Mouse (Mus musculus): Measurements from ENCODE around the gene Mttp. TPM values are rescaled to one million over a fixed set of nuclear protein-coding genes. Genes with fewer than 3 reads are reported as not detected.

Gene Mttp
- polyA plus RNA-seq, 1 experiment from 2014 or later: 228 TPM

DNA sequence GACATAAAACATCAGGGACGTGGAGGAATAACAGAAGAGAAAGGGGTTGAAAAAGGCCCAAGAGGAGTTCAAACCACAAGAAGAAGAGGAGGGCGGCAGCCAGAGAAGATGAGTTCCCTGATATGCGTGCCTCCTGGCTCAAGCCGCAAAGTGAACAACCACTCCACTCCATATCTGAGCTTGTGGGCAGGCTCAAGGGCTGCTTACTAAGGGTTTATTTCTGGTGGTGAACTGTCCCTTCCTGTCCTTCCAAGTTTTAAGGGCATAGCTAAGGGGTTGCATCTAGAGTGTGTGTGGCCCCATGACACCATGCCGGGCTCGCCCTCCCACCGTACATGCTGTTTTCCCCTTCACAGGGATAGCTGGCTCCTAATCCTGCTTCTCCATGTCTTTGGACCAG lies 84.3 kb downstream of the Mttp start:
- no peak overlapping the region for H3K9ac ChIP-seq
- ATAC-seq: no peak
- no peak overlapping the region for H3K27ac ChIP-seq
- H3K4me3 ChIP-seq (replicated peaks): no peak overlapping the region
- no peak overlapping the region for H3K4me2 ChIP-seq (replicated peaks)
- no peaks in the 10 kb centered on the region for H3K9me3 ChIP-seq
- no peaks in the 10 kb centered on the region for H3K36me3 ChIP-seq
- 90% methylated on average over 7 of the region's 7 CpGs for WGBS
- H3K4me1 ChIP-seq (replicated peaks): peaks cover 12% of the 10 kb centered on the region
- H3K27me3 ChIP-seq (replicated peaks): no peaks in the 10 kb centered on the region

DNA sequence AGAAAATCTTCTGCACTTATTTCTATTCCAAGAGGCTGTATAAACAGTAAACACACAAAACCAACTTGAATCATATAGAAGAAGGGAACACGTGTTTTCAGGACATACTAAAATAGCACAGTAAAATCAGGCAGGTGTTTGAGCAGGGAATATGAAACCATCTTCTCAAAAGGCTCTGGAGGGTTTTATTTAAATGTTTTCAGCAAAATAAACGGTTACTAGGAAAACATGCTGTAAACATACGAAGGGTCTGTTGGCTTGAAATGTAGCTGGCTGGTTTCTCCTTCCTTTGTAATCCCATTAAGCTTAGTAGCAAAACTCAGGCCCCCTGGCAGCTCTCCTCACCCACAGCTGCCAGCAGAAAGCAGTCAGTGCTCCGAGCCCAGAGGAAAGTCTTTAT lies 86.5 kb downstream of the Mttp start:
- H3K4me1 ChIP-seq (replicated peaks): 0 out of 2 replicates have a peak, but pooled peaks cover 8% of the 10 kb centered on the region
- H3K9me3 ChIP-seq: no peaks in the 10 kb centered on the region
- H3K4me3 ChIP-seq (replicated peaks): no peak overlapping the region
- no peak overlapping the region for H3K9ac ChIP-seq
- H3K36me3 ChIP-seq: no peaks in the 10 kb centered on the region
- 52% methylated on average over 4 of the region's 4 CpGs for WGBS
- no peak overlapping the region for H3K27ac ChIP-seq
- no peak for ATAC-seq
- H3K27me3 ChIP-seq (replicated peaks): no peaks in the 10 kb centered on the region
- no peak overlapping the region for H3K4me2 ChIP-seq (replicated peaks)

DNA sequence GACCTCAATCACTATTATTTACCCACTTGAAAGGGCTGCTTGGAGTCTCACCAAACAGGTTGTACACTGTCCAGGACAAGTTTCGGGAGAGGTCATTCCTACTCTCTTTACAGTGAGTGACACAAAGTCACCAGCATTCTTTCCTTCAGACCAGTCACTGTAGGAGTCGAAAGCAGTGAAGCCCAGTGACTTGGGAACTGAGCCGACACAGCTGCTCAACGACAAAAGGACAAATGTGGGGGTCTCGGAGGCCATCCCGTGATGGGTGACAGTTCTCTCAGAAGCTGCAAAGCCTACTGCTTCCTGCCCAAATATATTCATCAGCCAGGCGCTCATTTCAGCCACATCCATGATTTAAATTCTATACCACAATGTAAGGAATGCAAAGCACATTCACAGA lies 87.8 kb downstream of the Mttp start:
- H3K9ac ChIP-seq: no peak overlapping the region
- no peaks in the 10 kb centered on the region for H3K9me3 ChIP-seq
- no peak for ATAC-seq
- no peak overlapping the region for H3K4me3 ChIP-seq (replicated peaks)
- H3K27ac ChIP-seq: no peak overlapping the region
- no peak overlapping the region for H3K4me2 ChIP-seq (replicated peaks)
- H3K36me3 ChIP-seq: no peaks in the 10 kb centered on the region
- no peaks in the 10 kb centered on the region for H3K27me3 ChIP-seq (replicated peaks)
- WGBS: 64% methylated on average over 7 of the region's 7 CpGs
- H3K4me1 ChIP-seq (replicated peaks): 0 out of 2 replicates have a peak, but pooled peaks cover 9% of the 10 kb centered on the region

DNA sequence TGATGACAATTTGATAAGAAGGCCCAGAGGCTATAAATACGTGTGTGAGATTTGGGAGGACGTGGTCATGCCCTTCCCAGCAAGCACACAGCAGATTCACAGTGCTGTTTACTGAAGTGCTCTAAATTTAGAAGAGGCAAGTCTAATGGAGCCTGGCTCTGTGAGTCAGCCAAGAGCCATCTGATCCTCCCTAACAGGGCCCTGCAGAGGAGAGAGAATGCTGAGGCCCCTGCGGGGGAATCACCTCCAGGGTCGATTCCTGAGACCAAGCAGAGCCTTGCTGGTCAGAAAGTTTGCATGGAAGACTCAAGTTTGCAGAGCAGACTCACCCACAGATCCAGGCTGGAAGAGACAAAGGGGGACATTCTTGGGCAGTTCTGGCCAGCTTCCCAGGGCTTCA lies 90.8 kb downstream of the Mttp start:
- H3K27ac ChIP-seq: peak overlapping the region; percentile 66
- H3K4me1 ChIP-seq (replicated peaks): 0 out of 2 replicates have a peak, but pooled peaks cover 9% of the 10 kb centered on the region
- H3K9me3 ChIP-seq: no peaks in the 10 kb centered on the region
- no peaks in the 10 kb centered on the region for H3K36me3 ChIP-seq
- no peaks in the 10 kb centered on the region for H3K27me3 ChIP-seq (replicated peaks)
- H3K9ac ChIP-seq: no peak overlapping the region
- peak; percentile 87 for ATAC-seq
- 10% methylated on average over 4 of the region's 4 CpGs for WGBS
- H3K4me2 ChIP-seq (replicated peaks): 0 out of 2 replicates have a peak overlapping the region, but pooled peaks have one; percentile 0
- H3K4me3 ChIP-seq (replicated peaks): no peak overlapping the region

DNA sequence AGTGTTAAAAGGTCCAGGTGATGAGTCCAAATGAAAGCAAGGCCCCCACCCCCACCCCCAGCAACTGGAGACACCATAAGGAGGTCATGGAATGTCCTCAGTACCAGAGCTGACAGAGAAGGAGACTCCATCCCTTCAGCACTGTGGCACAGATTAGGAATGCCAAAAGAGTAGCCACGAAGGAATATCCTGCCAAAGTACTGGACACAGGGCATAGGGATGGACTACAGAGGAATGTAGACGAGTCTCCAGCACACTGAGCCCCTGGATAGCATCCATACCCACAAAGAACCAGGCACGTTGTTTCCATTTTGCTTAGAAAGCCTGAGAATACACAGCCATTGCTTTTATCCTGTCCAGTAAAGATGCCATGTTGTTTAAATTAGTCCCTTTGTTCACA lies 93.3 kb downstream of the Mttp start:
- H3K4me3 ChIP-seq (replicated peaks): no peak overlapping the region
- no peak for ATAC-seq
- no peak overlapping the region for H3K27ac ChIP-seq
- H3K36me3 ChIP-seq: no peaks in the 10 kb centered on the region
- H3K9ac ChIP-seq: no peak overlapping the region
- no peaks in the 10 kb centered on the region for H3K9me3 ChIP-seq
- WGBS: 80% methylated on average over 3 of the region's 3 CpGs
- no peak overlapping the region for H3K4me2 ChIP-seq (replicated peaks)
- no peaks in the 10 kb centered on the region for H3K27me3 ChIP-seq (replicated peaks)
- 0 out of 2 replicates have a peak, but pooled peaks cover 9% of the 10 kb centered on the region for H3K4me1 ChIP-seq (replicated peaks)

DNA sequence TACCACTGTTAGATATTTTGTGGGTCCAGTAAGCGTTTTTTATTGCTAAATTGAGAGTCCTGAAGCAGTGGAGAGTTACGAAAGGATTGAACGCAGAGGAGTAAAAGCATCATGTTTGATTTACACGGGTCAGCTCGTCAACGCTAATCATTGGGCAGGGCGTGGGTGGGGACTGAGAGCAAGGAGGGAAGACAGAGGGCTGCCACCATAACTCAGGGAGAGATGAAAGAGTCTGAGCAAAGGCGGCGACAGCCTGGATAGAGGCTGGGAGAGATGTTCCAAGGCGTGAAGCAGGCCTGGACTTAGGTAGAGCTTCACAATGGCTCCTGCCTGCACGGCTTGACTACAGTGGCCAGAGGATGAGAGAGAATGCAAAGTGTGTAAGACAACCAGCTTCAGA lies 94.0 kb downstream of the Mttp start:
- H3K4me1 ChIP-seq (replicated peaks): 0 out of 2 replicates have a peak, but pooled peaks cover 9% of the 10 kb centered on the region
- 50% methylated on average over 11 of the region's 11 CpGs for WGBS
- no peaks in the 10 kb centered on the region for H3K9me3 ChIP-seq
- no peak overlapping the region for H3K9ac ChIP-seq
- H3K27ac ChIP-seq: no peak overlapping the region
- no peak for ATAC-seq
- H3K4me2 ChIP-seq (replicated peaks): no peak overlapping the region
- H3K4me3 ChIP-seq (replicated peaks): no peak overlapping the region
- no peaks in the 10 kb centered on the region for H3K27me3 ChIP-seq (replicated peaks)
- no peaks in the 10 kb centered on the region for H3K36me3 ChIP-seq

DNA sequence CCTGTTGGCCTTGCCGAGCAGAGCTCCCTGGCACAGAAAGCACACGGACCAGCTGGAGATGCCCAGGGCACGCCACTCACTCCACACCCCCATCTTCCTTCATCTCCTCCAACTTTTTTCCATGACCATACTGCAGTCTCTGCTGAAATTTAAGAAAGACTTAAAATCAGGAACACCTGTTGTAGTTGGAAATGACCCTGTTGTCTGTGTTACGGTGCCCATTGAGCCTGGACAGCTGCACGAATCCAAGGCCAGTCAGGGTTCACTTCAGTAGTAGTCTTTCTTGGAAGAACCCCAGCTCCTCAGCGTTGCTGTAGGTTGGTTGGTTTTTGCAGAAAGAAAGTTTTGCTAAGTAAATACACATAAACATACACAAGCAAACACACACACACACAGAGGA lies 95.2 kb downstream of the Mttp start:
- H3K36me3 ChIP-seq: no peaks in the 10 kb centered on the region
- H3K4me1 ChIP-seq (replicated peaks): 0 out of 2 replicates have a peak, but pooled peaks cover 9% of the 10 kb centered on the region
- H3K9me3 ChIP-seq: no peaks in the 10 kb centered on the region
- no peak overlapping the region for H3K27ac ChIP-seq
- no peak overlapping the region for H3K9ac ChIP-seq
- ATAC-seq: no peak
- 90% methylated on average over 6 of the region's 6 CpGs for WGBS
- no peak overlapping the region for H3K4me2 ChIP-seq (replicated peaks)
- H3K4me3 ChIP-seq (replicated peaks): no peak overlapping the region
- no peaks in the 10 kb centered on the region for H3K27me3 ChIP-seq (replicated peaks)

DNA sequence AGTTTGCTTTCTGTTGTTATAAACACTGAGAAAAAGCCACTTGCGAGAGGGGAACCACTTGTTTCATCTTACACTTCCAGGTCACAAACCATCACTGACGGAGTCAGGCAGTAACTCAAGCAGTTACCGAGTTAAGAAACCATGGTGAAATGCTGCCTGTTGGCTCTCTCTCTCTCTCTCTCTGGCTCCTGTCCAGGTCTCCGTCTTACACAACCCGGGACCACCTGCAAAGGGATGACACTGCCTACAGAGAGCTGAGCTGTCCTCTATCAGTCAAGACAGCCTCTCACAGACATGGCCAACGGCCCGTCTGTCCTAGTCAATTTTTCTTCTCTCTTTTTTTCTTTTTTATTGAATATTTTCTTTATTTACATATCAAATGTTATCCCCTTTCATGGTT lies 101.5 kb downstream of the Mttp start:
- Histone ChIP-seq H3K4me2 (replicated peaks) (no peak overlapping the region), H3K36me3 (no peaks in the 10 kb centered on the region), H3K9ac (no peak overlapping the region), H3K9me3 (no peaks in the 10 kb centered on the region), H3K27ac (no peak overlapping the region), H3K4me1 (replicated peaks) (no peaks in the 10 kb centered on the region), H3K27me3 (replicated peaks) (no peaks in the 10 kb centered on the region), H3K4me3 (replicated peaks) (no peak overlapping the region)
- no peak for ATAC-seq
- 55% methylated on average over 7 of the region's 7 CpGs for WGBS

DNA sequence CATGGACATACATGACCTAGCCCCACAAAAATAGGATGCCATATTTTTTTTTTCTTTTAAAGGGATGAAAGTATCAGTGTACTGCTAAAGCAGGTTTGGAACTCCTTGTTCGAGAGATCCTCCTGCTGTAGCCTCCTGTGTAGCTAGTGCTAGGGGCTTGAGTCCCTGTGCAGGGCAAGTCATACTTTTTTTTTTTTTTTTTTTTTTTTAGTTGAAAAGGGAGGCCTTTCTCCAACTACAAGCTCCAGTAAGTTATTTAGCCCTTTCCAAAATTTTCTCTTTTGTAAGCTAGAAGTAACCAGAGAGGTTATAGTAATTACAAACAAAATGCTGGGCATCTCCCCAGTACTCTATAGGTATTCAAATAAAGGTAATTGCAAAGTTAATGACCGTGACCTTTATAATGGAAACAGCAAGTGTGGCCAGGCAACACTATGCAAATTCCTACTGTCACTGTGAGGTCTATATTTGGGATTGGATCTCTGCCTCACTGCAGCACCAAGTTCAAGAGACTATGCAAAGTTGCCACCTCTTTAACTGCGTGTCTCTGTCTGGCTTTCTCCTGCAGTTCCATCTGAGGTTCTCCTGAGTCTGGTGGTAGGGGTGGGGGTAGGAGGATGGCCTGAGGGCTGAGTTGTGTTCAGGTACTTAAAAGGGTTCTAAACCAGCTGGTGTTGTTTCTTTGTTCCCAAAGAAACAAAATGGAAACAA lies 103.0 kb downstream of the Mttp start:
- WGBS: 73% methylated on average over 3 of the region's 3 CpGs
- H3K27me3 ChIP-seq (replicated peaks): no peaks in the 10 kb centered on the region
- H3K9ac ChIP-seq: no peak overlapping the region
- no peak overlapping the region for H3K27ac ChIP-seq
- ATAC-seq: no peak
- H3K36me3 ChIP-seq: no peaks in the 10 kb centered on the region
- no peaks in the 10 kb centered on the region for H3K4me1 ChIP-seq (replicated peaks)
- H3K4me3 ChIP-seq (replicated peaks): no peak overlapping the region
- no peak overlapping the region for H3K4me2 ChIP-seq (replicated peaks)
- H3K9me3 ChIP-seq: no peaks in the 10 kb centered on the region

DNA sequence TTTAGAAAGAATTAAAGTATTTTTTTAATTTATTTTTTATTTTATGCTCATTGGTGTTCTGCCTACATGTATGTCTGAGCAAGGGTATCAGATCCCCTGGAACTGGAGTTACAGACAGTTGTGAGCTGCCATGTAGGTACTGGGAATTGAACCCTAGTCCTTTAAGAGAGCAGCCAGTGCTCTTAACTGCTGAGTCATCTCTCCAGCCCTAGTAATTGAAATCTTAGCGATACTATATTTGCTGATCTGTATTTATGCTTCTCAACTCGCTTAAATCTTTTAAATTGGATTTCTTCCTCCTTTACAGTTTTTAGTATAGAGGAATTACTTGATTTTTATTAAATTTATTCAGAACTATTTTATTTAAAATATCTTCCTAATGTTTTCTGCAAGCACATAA lies 103.8 kb downstream of the Mttp start:
- Histone ChIP-seq H3K36me3 (no peaks in the 10 kb centered on the region), H3K4me1 (replicated peaks) (no peaks in the 10 kb centered on the region), H3K4me3 (replicated peaks) (no peak overlapping the region), H3K4me2 (replicated peaks) (no peak overlapping the region), H3K27me3 (replicated peaks) (no peaks in the 10 kb centered on the region), H3K9me3 (no peaks in the 10 kb centered on the region), H3K9ac (no peak overlapping the region), H3K27ac (no peak overlapping the region)
- 73% methylated on average over 2 of the region's 2 CpGs for WGBS
- no peak for ATAC-seq

Other genes starting within 250 kb of the Mttp start
- gene Lamtor3, start 226.5 kb downstream of the Mttp start, polyA plus RNA-seq (2015; fragmentation: Nextera tagmentation; extraction: Ambion mirVana): 135 and 139 TPM in 2 replicates
- gene Dapp1, start 163.4 kb downstream of the Mttp start, polyA plus RNA-seq (2015; fragmentation: Nextera tagmentation; extraction: Ambion mirVana): 23.2 and 23.7 TPM in 2 replicates
- gene 1110002E22Rik, start 79.9 kb downstream of the Mttp start, polyA plus RNA-seq (2015; fragmentation: Nextera tagmentation; extraction: Ambion mirVana): 0.14 and 0.18 TPM in 2 replicates
- gene Gm5105, start 77.6 kb downstream of the Mttp start, polyA plus RNA-seq (2015; fragmentation: Nextera tagmentation; extraction: Ambion mirVana): 0.24 and 0.31 TPM in 2 replicates
- gene Trmt10a, start 1.5 kb downstream of the Mttp start, polyA plus RNA-seq (2015; fragmentation: Nextera tagmentation; extraction: Ambion mirVana): 8.8 and 12.9 TPM in 2 replicates
- gene 4930579F01Rik, start 48.9 kb upstream of the Mttp start, polyA plus RNA-seq (2015; fragmentation: Nextera tagmentation; extraction: Ambion mirVana): 0.20 TPM in 1 of 2 replicates, not detected in the other
- 0.21 and 0.30 TPM in 2 replicates for gene Adh7, start 72.8 kb upstream of the Mttp start, polyA plus RNA-seq (2015; fragmentation: Nextera tagmentation; extraction: Ambion mirVana)
- 396 and 436 TPM in 2 replicates for gene Adh1, start 116.0 kb upstream of the Mttp start, polyA plus RNA-seq (2015; fragmentation: Nextera tagmentation; extraction: Ambion mirVana)
- gene Adh6a, start 168.3 kb upstream of the Mttp start, polyA plus RNA-seq (2015; fragmentation: Nextera tagmentation; extraction: Ambion mirVana): 1.7 and 2.3 TPM in 2 replicates
- 0.16 and 0.19 TPM in 2 replicates for gene Adh6b, start 196.8 kb upstream of the Mttp start, polyA plus RNA-seq (2015; fragmentation: Nextera tagmentation; extraction: Ambion mirVana)

All from intestine, embryonic 15.5 days (tissue).